Mouse (Mus musculus): ENCODE results near the gene 4931406P16Rik. TPM values are rescaled to one million over a fixed set of nuclear protein-coding genes. Genes with fewer than 3 reads are reported as not detected.

Gene 4931406P16Rik
- polyA plus RNA-seq, 1 experiment from 2014 or later = 28.7 TPM

GRCm38 (mm10) chr7:34266421-34266820, 46.9 kb downstream of the 4931406P16Rik start:
- H3K27ac ChIP-seq = no peak overlapping the region

GRCm38 (mm10) chr7:34265876-34266346, 47.4 kb downstream of the 4931406P16Rik start:
- Histone ChIP-seq H3K4me2 (replicated peaks) (no peak overlapping the region), H3K27ac (no peak overlapping the region), H3K9me3 (no peaks in the 10 kb centered on the region), H3K27me3 (replicated peaks) (no peaks in the 10 kb centered on the region), H3K9ac (no peak overlapping the region), H3K4me1 (replicated peaks) (peaks cover 3% of the 10 kb centered on the region; the same call in 1 of the 2 replicates), H3K36me3 (peaks cover 6% of the 10 kb centered on the region; the same call in 1 of the 2 replicates), H3K4me3 (replicated peaks) (no peak overlapping the region)
- 61% methylated on average over 5 of the region's 5 CpGs for WGBS
- ATAC-seq = peak; percentile 62; the same call in 1 of the 2 replicates

More at GRCm38 (mm10) chr7:34266421-34266820, 46.9 kb downstream of the 4931406P16Rik start:
- Histone ChIP-seq H3K4me3 (replicated peaks) (no peak overlapping the region), H3K36me3 (peaks cover 6% of the 10 kb centered on the region; the same call in 1 of the 2 replicates), H3K9ac (no peak overlapping the region), H3K9me3 (no peaks in the 10 kb centered on the region), H3K27me3 (replicated peaks) (no peaks in the 10 kb centered on the region), H3K4me1 (replicated peaks) (peaks cover 3% of the 10 kb centered on the region; the same call in 1 of the 2 replicates), H3K4me2 (replicated peaks) (no peak overlapping the region)
- ATAC-seq = 0 out of 2 replicates have a peak, but pooled peaks have one; percentile 10

GRCm38 (mm10) chr7:34263437-34263836, 49.9 kb downstream of the 4931406P16Rik start:
- Histone ChIP-seq H3K9me3 (no peaks in the 10 kb centered on the region), H3K27me3 (replicated peaks) (no peaks in the 10 kb centered on the region), H3K4me2 (replicated peaks) (no peak overlapping the region), H3K36me3 (peaks cover 6% of the 10 kb centered on the region; the same call in 1 of the 2 replicates), H3K4me3 (replicated peaks) (no peak overlapping the region), H3K4me1 (replicated peaks) (peaks cover 3% of the 10 kb centered on the region; the same call in 1 of the 2 replicates), H3K27ac (no peak overlapping the region), H3K9ac (no peak overlapping the region)
- no peak for ATAC-seq
- 93% methylated on average over 5 of the region's 5 CpGs for WGBS

GRCm38 (mm10) chr7:34258407-34258806, 54.9 kb downstream of the 4931406P16Rik start:
- Histone ChIP-seq H3K9ac (no peak overlapping the region), H3K27ac (no peak overlapping the region), H3K9me3 (no peaks in the 10 kb centered on the region), H3K4me1 (replicated peaks) (no peaks in the 10 kb centered on the region), H3K4me3 (replicated peaks) (no peak overlapping the region), H3K36me3 (peaks cover 14% of the 10 kb centered on the region), H3K4me2 (replicated peaks) (no peak overlapping the region), H3K27me3 (replicated peaks) (no peaks in the 10 kb centered on the region)
- 93% methylated on average over 1 of the region's 1 CpGs for WGBS
- no peak for ATAC-seq

- Histone ChIP-seq H3K27me3 (replicated peaks) (no peaks in the 10 kb centered on the region), H3K9me3 (no peaks in the 10 kb centered on the region), H3K9ac (no peak overlapping the region), H3K4me1 (replicated peaks) (no peaks in the 10 kb centered on the region), H3K4me2 (replicated peaks) (no peak overlapping the region), H3K4me3 (replicated peaks) (no peak overlapping the region), H3K36me3 (peaks cover 14% of the 10 kb centered on the region), H3K27ac (no peak overlapping the region)
- WGBS = 76% methylated on average over 9 of the region's 9 CpGs
- ATAC-seq = no peak
Measured at GRCm38 (mm10) chr7:34257279-34257678, 56.1 kb downstream of the 4931406P16Rik start.

GRCm38 (mm10) chr7:34255916-34256315, 57.4 kb downstream of the 4931406P16Rik start:
- Histone ChIP-seq H3K27ac (no peak overlapping the region), H3K9me3 (no peaks in the 10 kb centered on the region), H3K9ac (no peak overlapping the region), H3K36me3 (peaks cover 13% of the 10 kb centered on the region), H3K4me1 (replicated peaks) (no peaks in the 10 kb centered on the region), H3K4me2 (replicated peaks) (no peak overlapping the region), H3K4me3 (replicated peaks) (no peak overlapping the region), H3K27me3 (replicated peaks) (no peaks in the 10 kb centered on the region)
- WGBS = 97% methylated on average over 1 of the region's 1 CpGs
- no peak for ATAC-seq

GRCm38 (mm10) chr7:34255137-34255536, 58.2 kb downstream of the 4931406P16Rik start:
- 60% methylated on average over 3 of the region's 3 CpGs for WGBS
- Histone ChIP-seq H3K4me3 (replicated peaks) (no peak overlapping the region), H3K4me2 (replicated peaks) (no peak overlapping the region), H3K4me1 (replicated peaks) (no peaks in the 10 kb centered on the region), H3K9me3 (no peaks in the 10 kb centered on the region), H3K27ac (no peak overlapping the region), H3K9ac (no peak overlapping the region), H3K36me3 (peaks cover 19% of the 10 kb centered on the region), H3K27me3 (replicated peaks) (no peaks in the 10 kb centered on the region)
- no peak for ATAC-seq

- Histone ChIP-seq H3K36me3 (peaks cover 19% of the 10 kb centered on the region), H3K4me3 (replicated peaks) (no peak overlapping the region), H3K9me3 (no peaks in the 10 kb centered on the region), H3K9ac (no peak overlapping the region), H3K4me1 (replicated peaks) (no peaks in the 10 kb centered on the region), H3K27me3 (replicated peaks) (no peaks in the 10 kb centered on the region), H3K4me2 (replicated peaks) (no peak overlapping the region), H3K27ac (no peak overlapping the region)
- WGBS = 81% methylated on average over 2 of the region's 2 CpGs
- no peak for ATAC-seq
Measured at GRCm38 (mm10) chr7:34252030-34252429, 61.3 kb downstream of the 4931406P16Rik start.

GRCm38 (mm10) chr7:34250738-34251137, 62.6 kb downstream of the 4931406P16Rik start, which contains the start of gene Gm6096:
Gm6096 (plus strand) TSS chr7:34251038.
- no peaks in the 10 kb centered on the region for H3K27me3 ChIP-seq (replicated peaks)
- H3K27ac ChIP-seq = no peak within 1 kb of the TSS
- no peaks in the 10 kb centered on the region for H3K9me3 ChIP-seq
- WGBS = 95% methylated on average over 7 of the region's 7 CpGs
- no peak within 1 kb of the TSS for H3K4me3 ChIP-seq (replicated peaks)
- ATAC-seq = no peak
- peaks cover 20% of the 10 kb centered on the region for H3K36me3 ChIP-seq
- H3K9ac ChIP-seq = no peak within 1 kb of the TSS
- no peak within 1 kb of the TSS for H3K4me2 ChIP-seq (replicated peaks)
- H3K4me1 ChIP-seq (replicated peaks) = no peaks in the 10 kb centered on the region

GRCm38 (mm10) chr7:34246870-34247499, 66.4 kb downstream of the 4931406P16Rik start:
- WGBS = 92% methylated on average over 3 of the region's 3 CpGs
- no peaks in the 10 kb centered on the region for H3K27me3 ChIP-seq (replicated peaks)
- peaks cover 32% of the 10 kb centered on the region for H3K36me3 ChIP-seq
- H3K9me3 ChIP-seq = no peaks in the 10 kb centered on the region
- ATAC-seq = no peak
- H3K4me1 ChIP-seq (replicated peaks) = no peaks in the 10 kb centered on the region
- no peak overlapping the region for H3K9ac ChIP-seq
- no peak overlapping the region for H3K27ac ChIP-seq
- H3K4me2 ChIP-seq (replicated peaks) = no peak overlapping the region
- no peak overlapping the region for H3K4me3 ChIP-seq (replicated peaks)

GRCm38 (mm10) chr7:34242176-34242575, 71.2 kb downstream of the 4931406P16Rik start:
- peaks cover 41% of the 10 kb centered on the region for H3K36me3 ChIP-seq

GRCm38 (mm10) chr7:34238086-34238485, 75.3 kb downstream of the 4931406P16Rik start:
- WGBS = 91% methylated on average over 5 of the region's 5 CpGs
- Histone ChIP-seq H3K36me3 (peaks cover 31% of the 10 kb centered on the region), H3K4me3 (replicated peaks) (no peak overlapping the region), H3K9ac (no peak overlapping the region), H3K9me3 (no peaks in the 10 kb centered on the region), H3K27ac (no peak overlapping the region), H3K4me2 (replicated peaks) (no peak overlapping the region), H3K27me3 (replicated peaks) (no peaks in the 10 kb centered on the region), H3K4me1 (replicated peaks) (peaks cover 8% of the 10 kb centered on the region; the same call in 1 of the 2 replicates)
- no peak for ATAC-seq

More at GRCm38 (mm10) chr7:34242176-34242575, 71.2 kb downstream of the 4931406P16Rik start:
- no peak overlapping the region for H3K27ac ChIP-seq
- no peak overlapping the region for H3K4me3 ChIP-seq (replicated peaks)
- H3K4me2 ChIP-seq (replicated peaks) = no peak overlapping the region
- H3K4me1 ChIP-seq (replicated peaks) = no peaks in the 10 kb centered on the region
- WGBS = 95% methylated on average over 11 of the region's 11 CpGs
- no peaks in the 10 kb centered on the region for H3K27me3 ChIP-seq (replicated peaks)
- no peak for ATAC-seq
- H3K9me3 ChIP-seq = no peaks in the 10 kb centered on the region
- H3K9ac ChIP-seq = no peak overlapping the region

- no peaks in the 10 kb centered on the region for H3K27me3 ChIP-seq (replicated peaks)
- peaks cover 25% of the 10 kb centered on the region for H3K36me3 ChIP-seq
- H3K4me1 ChIP-seq (replicated peaks) = peaks cover 10% of the 10 kb centered on the region; the same call in 1 of the 2 replicates
- H3K9ac ChIP-seq = no peak overlapping the region
- H3K4me3 ChIP-seq (replicated peaks) = no peak overlapping the region
- no peaks in the 10 kb centered on the region for H3K9me3 ChIP-seq
- no peak for ATAC-seq
- no peak overlapping the region for H3K4me2 ChIP-seq (replicated peaks)
- no peak overlapping the region for H3K27ac ChIP-seq
- 87% methylated on average over 5 of the region's 5 CpGs for WGBS
Measured at GRCm38 (mm10) chr7:34235602-34236001, 77.7 kb downstream of the 4931406P16Rik start.

Measured in intestine, embryonic 15.5 days (tissue).